Mouse (Mus musculus) limb, embryonic 11.5 days (tissue): ENCODE measurements around the gene Dynlt1c. TPM values are rescaled to one million over a fixed set of nuclear protein-coding genes. Genes with fewer than 3 reads are reported as not detected.
"Not testable (repeated sequence)": the region's sequence is repeated elsewhere in the genome, so short reads cannot be mapped to it uniquely, and the experiment has no call there.

Source experiments
- ATAC-seq: fragments of 200-750 bp; cut with Nextera tagmentation; 2 replicates; pipeline ENCODE4 v1.8.0; 2017; ENCODE audit warnings: low read depth; ENCODE audit not compliant: insufficient number of reproducible peaks, low FRiP score, low TSS enrichment
- DNase-seq: peaks from one replicate; pipeline ENCODE4 v3.0.0-alpha.2; 2015; ENCODE audit warnings: low spot score
- H3K27ac ChIP-seq: fragments of 300-500 bp; sonication (generic); replicated peaks from 2 replicates; pipeline ENCODE4 v1.5.1; 2014; ENCODE audit warnings: low read depth, mild to moderate bottlenecking, low read length
- H3K27me3 ChIP-seq: fragments of 300-500 bp; sonication (generic); 2 replicates; pipeline ENCODE4 v1.6.1; 2014; ENCODE audit warnings: mild to moderate bottlenecking, low read length, mixed read lengths; ENCODE audit not compliant: control insufficient read depth, insufficient read depth
- H3K36me3 ChIP-seq: fragments of 300-500 bp; sonication (generic); 2 replicates; pipeline ENCODE4 v1.6.1; 2014; ENCODE audit warnings: mild to moderate bottlenecking, low read length, moderate library complexity, mixed read lengths; ENCODE audit not compliant: control insufficient read depth, insufficient read depth
- H3K4me1 ChIP-seq: fragments of 300-500 bp; sonication (generic); 2 replicates; pipeline ENCODE4 v1.6.1; 2014; ENCODE audit warnings: low read length, mixed read lengths; ENCODE audit not compliant: control insufficient read depth, insufficient read depth
- H3K4me2 ChIP-seq: fragments of 300-500 bp; sonication (generic); 2 replicates; pipeline ENCODE4 v1.6.1; 2014; ENCODE audit warnings: low read depth, mild to moderate bottlenecking, moderate library complexity; ENCODE audit not compliant: severe bottlenecking
- H3K4me3 ChIP-seq: fragments of 300-500 bp; sonication (generic); 2 replicates; pipeline ENCODE4 v1.5.1; 2014; ENCODE audit warnings: low read depth, low read length
- H3K9ac ChIP-seq: fragments of 300-500 bp; sonication (generic); 2 replicates; pipeline ENCODE4 v1.6.1; 2014; ENCODE audit warnings: mild to moderate bottlenecking, low read length
- H3K9me3 ChIP-seq: fragments of 300-500 bp; sonication (generic); 2 replicates; pipeline ENCODE4 v1.6.1; 2016; ENCODE audit warnings: low read length; ENCODE audit not compliant: control insufficient read depth
- WGBS: fragments of 180-500 bp; shearing (Covaris S2); extraction: QIAGEN DNeasy Blood & Tissue Kit; methylation state at CpG from one replicate; pipeline ENCODE4 v1.1.7; 2014; 5-methylcytosine and 5-hydroxymethylcytosine counted together
- polyA plus RNA-seq: library from polyadenylated mRNA; unstranded; fragments of >200 nt; fragmentation: Nextera tagmentation; extraction: Ambion mirVana; gene quantifications from 2 replicates; pipeline ENCODE4 v1.2.1, GENCODE M21; 2014

Gene Dynlt1c
- polyA plus RNA-seq, 1 experiment from 2014 or later, result 31.4 TPM

GRCm38 (mm10) chr17:6575376-6575775, 26.1 kb upstream of the Dynlt1c start:
- not testable (repeated sequence) for H3K9me3 ChIP-seq, DNase-seq, H3K4me2 ChIP-seq, H3K27ac ChIP-seq, H3K36me3 ChIP-seq, H3K27me3 ChIP-seq, H3K4me1 ChIP-seq, H3K4me3 ChIP-seq, H3K9ac ChIP-seq, ATAC-seq
- WGBS, result 90% methylated on average over 8 of the region's 8 CpGs

- WGBS, result no CpG with 5 or more reads among the region's 6 CpGs
- not testable (repeated sequence) for DNase-seq
Measured at GRCm38 (mm10) chr17:6588672-6589071, 12.8 kb upstream of the Dynlt1c start.

GRCm38 (mm10) chr17:6592109-6592508, 9.4 kb upstream of the Dynlt1c start:
- H3K27me3 ChIP-seq, DNase-seq, H3K9me3 ChIP-seq, H3K4me1 ChIP-seq, H3K4me2 ChIP-seq, H3K9ac ChIP-seq, H3K36me3 ChIP-seq, H3K27ac ChIP-seq, H3K4me3 ChIP-seq, ATAC-seq: not testable (repeated sequence)
- 79% methylated on average over 2 of the region's 3 CpGs for WGBS

More at GRCm38 (mm10) chr17:6588672-6589071, 12.8 kb upstream of the Dynlt1c start:
- not testable (repeated sequence) for H3K9ac ChIP-seq, H3K4me3 ChIP-seq, ATAC-seq, H3K4me2 ChIP-seq, H3K36me3 ChIP-seq, H3K27ac ChIP-seq, H3K27me3 ChIP-seq, H3K4me1 ChIP-seq, H3K9me3 ChIP-seq

- DNase-seq, H3K36me3 ChIP-seq, H3K4me2 ChIP-seq, H3K4me1 ChIP-seq, H3K4me3 ChIP-seq, H3K9me3 ChIP-seq, H3K27me3 ChIP-seq, ATAC-seq, H3K9ac ChIP-seq, H3K27ac ChIP-seq: not testable (repeated sequence)
- WGBS, result 75% methylated on average over 3 of the region's 3 CpGs
Measured at GRCm38 (mm10) chr17:6593896-6594295, 7.6 kb upstream of the Dynlt1c start.

- H3K4me3 ChIP-seq, H3K36me3 ChIP-seq, H3K9ac ChIP-seq, H3K4me1 ChIP-seq, H3K9me3 ChIP-seq, H3K27me3 ChIP-seq, DNase-seq, H3K27ac ChIP-seq, H3K4me2 ChIP-seq: not testable (repeated sequence)
- WGBS, result 41% methylated on average over 8 of the region's 15 CpGs
- ATAC-seq, result peak; percentile 14; the same call in 1 of the 2 replicates
Measured at GRCm38 (mm10) chr17:6595776-6596497, 5.5 kb upstream of the Dynlt1c start.

- not testable (repeated sequence) for H3K27ac ChIP-seq, H3K27me3 ChIP-seq, H3K4me1 ChIP-seq, H3K9ac ChIP-seq, H3K9me3 ChIP-seq, H3K36me3 ChIP-seq, ATAC-seq, DNase-seq, H3K4me2 ChIP-seq, H3K4me3 ChIP-seq
- 92% methylated on average over 7 of the region's 7 CpGs for WGBS
Measured at GRCm38 (mm10) chr17:6598356-6598755, 3.1 kb upstream of the Dynlt1c start.

GRCm38 (mm10) chr17:6600216-6600911, 1.1 kb upstream of the Dynlt1c start:
- not testable (repeated sequence) for H3K4me1 ChIP-seq, H3K9ac ChIP-seq, H3K27me3 ChIP-seq, DNase-seq, H3K27ac ChIP-seq, H3K9me3 ChIP-seq, H3K4me3 ChIP-seq, H3K4me2 ChIP-seq, H3K36me3 ChIP-seq, ATAC-seq
- WGBS, result 92% methylated on average over 5 of the region's 8 CpGs

- H3K4me1 ChIP-seq, H3K27me3 ChIP-seq, H3K36me3 ChIP-seq, ATAC-seq, DNase-seq, H3K4me3 ChIP-seq, H3K9me3 ChIP-seq, H3K4me2 ChIP-seq, H3K27ac ChIP-seq, H3K9ac ChIP-seq: not testable (repeated sequence)
- WGBS, result 17% methylated on average over 3 of the region's 4 CpGs
Measured at GRCm38 (mm10) chr17:6602205-6602604, 734 bp downstream of the Dynlt1c start.
